Mouse (Mus musculus) CD8-positive naive resting alpha-beta T cell, adult 57 days (primary cell): ENCODE measurements around the gene Lrrc8c. TPM values are rescaled to one million over a fixed set of nuclear protein-coding genes. Genes with fewer than 3 reads are reported as not detected.

ENCODE experiments used
- total RNA-seq: library from RNA; stranded (reverse); gene quantifications from one replicate; pipeline ENCODE4 v1.2.4, GENCODE M21; 2023

Gene Lrrc8c
- total RNA-seq: 114 TPM

GRCm38 (mm10) chr5:105519096-105519975 is at the start of gene Lrrc8c:
TSS of gene Lrrc8c (plus strand) at chr5:105519388.

Other genes with a start within 250 kb of the Lrrc8c start
- gene Gm43302, start 225.7 kb upstream of the Lrrc8c start, total RNA-seq: not detected
- 61.0 TPM for gene Gbp6, start 225.7 kb upstream of the Lrrc8c start, total RNA-seq
- 13.0 TPM for gene Lrrc8b, start 103.6 kb upstream of the Lrrc8c start, total RNA-seq
- gene Lrrc8d, start 180.6 kb downstream of the Lrrc8c start, total RNA-seq: 39.6 TPM